Mouse (Mus musculus) embryonic facial prominence, embryonic 13.5 days (tissue): ENCODE results near the gene Sh3pxd2a. TPM values are rescaled to one million over a fixed set of nuclear protein-coding genes. Genes with fewer than 3 reads are reported as not detected.

Experiments used
- ATAC-seq: fragments of 200-750 bp; cut with Nextera tagmentation; 2 replicates; pipeline ENCODE4 v1.8.0; 2017; ENCODE audit warnings: low read depth; ENCODE audit not compliant: insufficient number of reproducible peaks, insufficient read depth, low FRiP score, low TSS enrichment
- H3K27ac ChIP-seq: fragments of 300-500 bp; sonication (generic); 2 replicates; pipeline ENCODE4 v1.5.1; 2015; ENCODE audit warnings: moderate library complexity, mild to moderate bottlenecking, inconsistent platforms
- H3K27me3 ChIP-seq: fragments of 300-500 bp; sonication (generic); 2 replicates; pipeline ENCODE4 v1.6.1; 2015; ENCODE audit warnings: mild to moderate bottlenecking, inconsistent platforms
- H3K36me3 ChIP-seq: fragments of 300-500 bp; sonication (generic); 2 replicates; pipeline ENCODE4 v1.6.1; 2015; ENCODE audit warnings: mild to moderate bottlenecking, inconsistent platforms
- H3K4me1 ChIP-seq: fragments of 300-500 bp; sonication (generic); 2 replicates; pipeline ENCODE4 v1.6.1; 2015; ENCODE audit warnings: inconsistent platforms
- H3K4me2 ChIP-seq: fragments of 300-500 bp; sonication (generic); 2 replicates; pipeline ENCODE4 v1.6.1; 2015; ENCODE audit warnings: moderate library complexity, mild to moderate bottlenecking, inconsistent platforms
- H3K4me3 ChIP-seq: fragments of 300-500 bp; sonication (generic); 2 replicates; pipeline ENCODE4 v1.5.1; 2015; ENCODE audit warnings: mild to moderate bottlenecking, inconsistent platforms
- H3K9ac ChIP-seq: fragments of 300-500 bp; sonication (generic); 2 replicates; pipeline ENCODE4 v1.6.1; 2015; ENCODE audit warnings: mild to moderate bottlenecking, inconsistent platforms
- H3K9me3 ChIP-seq: fragments of 300-500 bp; sonication (generic); 2 replicates; pipeline ENCODE4 v1.6.1; 2016; ENCODE audit warnings: inconsistent platforms
- WGBS: fragments of 180-500 bp; shearing (Covaris S2); methylation state at CpG from one replicate; pipeline ENCODE4 v1.1.7; 2015; ENCODE audit warnings: mixed read lengths; 5-methylcytosine and 5-hydroxymethylcytosine counted together
- polyA plus RNA-seq: library from polyadenylated mRNA; unstranded; fragments of >200 nt; fragmentation: Nextera tagmentation; extraction: Ambion mirVana; gene quantifications from 2 replicates; pipeline ENCODE4 v1.2.1, GENCODE M21; 2015

Sh3pxd2a gene
- polyA plus RNA-seq, 1 experiment from 2014 or later, result 10.0 TPM

- peak overlapping the region; percentile 75 for H3K27ac ChIP-seq
These were observed 9.8 kb downstream of the Sh3pxd2a start for GRCm38 (mm10) chr19:47454167-47455000.

GRCm38 (mm10) chr19:47453352-47453751 lies 10.8 kb downstream of the Sh3pxd2a start:
- Histone ChIP-seq H3K27ac (peak overlapping the region; percentile 75), H3K4me2 (no peak overlapping the region), H3K27me3 (no peaks in the 10 kb centered on the region), H3K9me3 (no peaks in the 10 kb centered on the region), H3K9ac (0 out of 2 replicates have a peak overlapping the region, but pooled peaks have one; percentile 52), H3K4me3 (no peak overlapping the region), H3K36me3 (no peaks in the 10 kb centered on the region), H3K4me1 (peaks cover 60% of the 10 kb centered on the region)
- ATAC-seq, result no peak
- WGBS, result 88% methylated on average over 7 of the region's 7 CpGs

More at GRCm38 (mm10) chr19:47454167-47455000, 9.8 kb downstream of the Sh3pxd2a start:
- peaks cover 60% of the 10 kb centered on the region for H3K4me1 ChIP-seq
- no peak overlapping the region for H3K4me3 ChIP-seq
- peak overlapping the region; percentile 52; the same call in 1 of the 2 replicates for H3K9ac ChIP-seq
- ATAC-seq, result no peak
- H3K4me2 ChIP-seq, result no peak overlapping the region
- 63% methylated on average over 11 of the region's 11 CpGs for WGBS
- no peaks in the 10 kb centered on the region for H3K27me3 ChIP-seq
- no peaks in the 10 kb centered on the region for H3K36me3 ChIP-seq
- H3K9me3 ChIP-seq, result no peaks in the 10 kb centered on the region

GRCm38 (mm10) chr19:47452682-47453081 lies 11.5 kb downstream of the Sh3pxd2a start:
- Histone ChIP-seq H3K27ac (no peak overlapping the region), H3K4me1 (peaks cover 60% of the 10 kb centered on the region)
- 86% methylated on average over 10 of the region's 10 CpGs for WGBS

GRCm38 (mm10) chr19:47452211-47452610 lies 12.0 kb downstream of the Sh3pxd2a start:
- Histone ChIP-seq H3K4me3 (no peak overlapping the region), H3K4me2 (no peak overlapping the region), H3K9ac (no peak overlapping the region), H3K27me3 (no peaks in the 10 kb centered on the region), H3K36me3 (no peaks in the 10 kb centered on the region), H3K9me3 (no peaks in the 10 kb centered on the region), H3K27ac (no peak overlapping the region), H3K4me1 (peaks cover 63% of the 10 kb centered on the region)
- no peak for ATAC-seq
- WGBS, result 84% methylated on average over 7 of the region's 7 CpGs

More at GRCm38 (mm10) chr19:47452682-47453081, 11.5 kb downstream of the Sh3pxd2a start:
- Histone ChIP-seq H3K4me3 (no peak overlapping the region), H3K27me3 (no peaks in the 10 kb centered on the region), H3K9me3 (no peaks in the 10 kb centered on the region), H3K4me2 (no peak overlapping the region), H3K9ac (no peak overlapping the region), H3K36me3 (no peaks in the 10 kb centered on the region)
- ATAC-seq, result no peak

GRCm38 (mm10) chr19:47451476-47452113 lies 12.6 kb downstream of the Sh3pxd2a start:
- Histone ChIP-seq H3K27me3 (no peaks in the 10 kb centered on the region), H3K36me3 (no peaks in the 10 kb centered on the region), H3K4me3 (no peak overlapping the region), H3K4me2 (no peak overlapping the region), H3K9ac (no peak overlapping the region), H3K27ac (no peak overlapping the region), H3K4me1 (peaks cover 69% of the 10 kb centered on the region), H3K9me3 (no peaks in the 10 kb centered on the region)
- WGBS, result 78% methylated on average over 10 of the region's 10 CpGs
- no peak for ATAC-seq

GRCm38 (mm10) chr19:47450261-47451137 lies 13.7 kb downstream of the Sh3pxd2a start:
- no peak overlapping the region for H3K4me2 ChIP-seq
- no peaks in the 10 kb centered on the region for H3K36me3 ChIP-seq
- 0 out of 2 replicates have a peak overlapping the region, but pooled peaks have one; percentile 34 for H3K27ac ChIP-seq
- H3K4me1 ChIP-seq, result peaks cover 79% of the 10 kb centered on the region
- no peaks in the 10 kb centered on the region for H3K27me3 ChIP-seq
- no peak for ATAC-seq
- no peak overlapping the region for H3K9ac ChIP-seq
- 40% methylated on average over 8 of the region's 8 CpGs for WGBS
- no peak overlapping the region for H3K4me3 ChIP-seq
- no peaks in the 10 kb centered on the region for H3K9me3 ChIP-seq

GRCm38 (mm10) chr19:47449513-47450227 lies 14.5 kb downstream of the Sh3pxd2a start:
- Histone ChIP-seq H3K27ac (no peak overlapping the region), H3K4me1 (peaks cover 73% of the 10 kb centered on the region)

GRCm38 (mm10) chr19:47448618-47449151 lies 15.5 kb downstream of the Sh3pxd2a start:
- Histone ChIP-seq H3K27me3 (no peaks in the 10 kb centered on the region), H3K27ac (peak overlapping the region; percentile 5; the same call in 1 of the 2 replicates), H3K9ac (no peak overlapping the region), H3K9me3 (no peaks in the 10 kb centered on the region), H3K36me3 (no peaks in the 10 kb centered on the region), H3K4me1 (peaks cover 73% of the 10 kb centered on the region), H3K4me2 (no peak overlapping the region), H3K4me3 (no peak overlapping the region)
- WGBS, result 71% methylated on average over 14 of the region's 14 CpGs
- ATAC-seq, result no peak

More at GRCm38 (mm10) chr19:47449513-47450227, 14.5 kb downstream of the Sh3pxd2a start:
- Histone ChIP-seq H3K4me2 (no peak overlapping the region), H3K9me3 (no peaks in the 10 kb centered on the region), H3K4me3 (no peak overlapping the region), H3K36me3 (no peaks in the 10 kb centered on the region), H3K9ac (no peak overlapping the region), H3K27me3 (no peaks in the 10 kb centered on the region)
- no peak for ATAC-seq
- WGBS, result 57% methylated on average over 4 of the region's 4 CpGs

GRCm38 (mm10) chr19:47446841-47447365 lies 17.3 kb downstream of the Sh3pxd2a start:
- 39% methylated on average over 9 of the region's 9 CpGs for WGBS
- Histone ChIP-seq H3K4me1 (peaks cover 86% of the 10 kb centered on the region), H3K27me3 (no peaks in the 10 kb centered on the region), H3K4me3 (no peak overlapping the region), H3K9ac (no peak overlapping the region), H3K9me3 (no peaks in the 10 kb centered on the region), H3K4me2 (no peak overlapping the region), H3K36me3 (no peaks in the 10 kb centered on the region), H3K27ac (no peak overlapping the region; the same call in 1 of the 2 replicates)
- no peak for ATAC-seq

- H3K4me2 ChIP-seq, result no peak overlapping the region
- H3K4me1 ChIP-seq, result peaks cover 84% of the 10 kb centered on the region
- peak overlapping the region; percentile 49 for H3K27ac ChIP-seq
- ATAC-seq, result no peak
- no peaks in the 10 kb centered on the region for H3K36me3 ChIP-seq
- H3K4me3 ChIP-seq, result no peak overlapping the region
- H3K9me3 ChIP-seq, result no peaks in the 10 kb centered on the region
- H3K27me3 ChIP-seq, result no peaks in the 10 kb centered on the region
- H3K9ac ChIP-seq, result no peak overlapping the region
- 64% methylated on average over 9 of the region's 9 CpGs for WGBS
These were observed 18.1 kb downstream of the Sh3pxd2a start for GRCm38 (mm10) chr19:47446130-47446529.
